Mouse (Mus musculus) intestine, postnatal 0 days (tissue): ENCODE measurements around the gene Trpv3. TPM values are rescaled to one million over a fixed set of nuclear protein-coding genes. Genes with fewer than 3 reads are reported as not detected.

ENCODE experiments used
- ATAC-seq: fragments of 200-750 bp; cut with Nextera tagmentation; 2 replicates; pipeline ENCODE4 v1.8.0; 2017; ENCODE audit warnings: mild to moderate bottlenecking, moderate TSS enrichment, moderate library complexity
- H3K27ac ChIP-seq: fragments of 300-500 bp; sonication (generic); 2 replicates; pipeline ENCODE4 v1.5.1; 2014; ENCODE audit warnings: mild to moderate bottlenecking, low read depth, low read length, moderate library complexity
- H3K27me3 ChIP-seq: fragments of 300-500 bp; sonication (generic); replicated peaks from 2 replicates; pipeline ENCODE4 v1.6.1; 2014; ENCODE audit warnings: low read length, mixed read lengths; ENCODE audit not compliant: control insufficient read depth, insufficient read depth
- H3K36me3 ChIP-seq: fragments of 300-500 bp; sonication (generic); 2 replicates; pipeline ENCODE4 v1.6.1; 2014; ENCODE audit warnings: mild to moderate bottlenecking, moderate library complexity; ENCODE audit not compliant: control insufficient read depth, insufficient read depth
- H3K4me1 ChIP-seq: fragments of 300-500 bp; sonication (generic); replicated peaks from 2 replicates; pipeline ENCODE4 v1.6.1; 2014; ENCODE audit warnings: antibody characterized with exemption, low read length, mixed read lengths; ENCODE audit not compliant: control insufficient read depth, insufficient read depth
- H3K4me2 ChIP-seq: fragments of 300-500 bp; sonication (generic); replicated peaks from 2 replicates; pipeline ENCODE4 v1.6.1; 2014; ENCODE audit warnings: low read depth, mild to moderate bottlenecking, moderate library complexity
- H3K4me3 ChIP-seq: fragments of 300-500 bp; sonication (generic); 2 replicates; pipeline ENCODE4 v1.5.1; 2014; ENCODE audit warnings: low read depth, low read length
- H3K9ac ChIP-seq: fragments of 300-500 bp; sonication (generic); 2 replicates; pipeline ENCODE4 v1.6.1; 2014; ENCODE audit warnings: mild to moderate bottlenecking, low read depth, low read length
- H3K9me3 ChIP-seq: fragments of 300-500 bp; sonication (generic); 2 replicates; pipeline ENCODE4 v1.6.1; 2016; ENCODE audit warnings: mixed run types; ENCODE audit not compliant: control insufficient read depth
- CTCF ChIP-seq: sonication (generic); IDR thresholded peaks from 2 replicates; pipeline ENCODE4 v1.5.1; 2016; ENCODE audit warnings: low read depth, mild to moderate bottlenecking, control low read depth, antibody characterized with exemption, moderate library complexity
- WGBS: fragments of 180-500 bp; shearing (Covaris S2); extraction: QIAGEN DNeasy Blood & Tissue Kit; methylation state at CpG from one replicate; pipeline ENCODE4 v1.1.7; 2014; 5-methylcytosine and 5-hydroxymethylcytosine counted together
- polyA plus RNA-seq: library from polyadenylated mRNA; unstranded; fragments of >200 nt; fragmentation: Nextera tagmentation; extraction: Ambion mirVana; gene quantifications from 2 replicates; pipeline ENCODE4 v1.2.1, GENCODE M21; 2015

Gene Trpv3
- polyA plus RNA-seq, 1 experiment from 2014 or later = 0.16 TPM

- Histone ChIP-seq H3K36me3 (no peaks in the 10 kb centered on the region), H3K27me3 (no peaks in the 10 kb centered on the region), H3K4me1 (no peaks in the 10 kb centered on the region), H3K27ac (no peak overlapping the region), H3K9ac (no peak overlapping the region), H3K4me2 (no peak overlapping the region), H3K4me3 (no peak overlapping the region), H3K9me3 (no peaks in the 10 kb centered on the region)
- TF ChIP-seq CTCF = no peak
- WGBS = 90% methylated on average over 5 of the region's 5 CpGs
- ATAC-seq = no peak
These were observed 37.1 kb upstream of the Trpv3 start for GRCm38 (mm10) chr11:73230081-73230480.

GRCm38 (mm10) chr11:73232513-73232912, 34.7 kb upstream of the Trpv3 start:
- Histone ChIP-seq H3K9ac (no peak overlapping the region), H3K4me2 (no peak overlapping the region), H3K27ac (no peak overlapping the region), H3K9me3 (no peaks in the 10 kb centered on the region), H3K4me1 (no peaks in the 10 kb centered on the region), H3K27me3 (no peaks in the 10 kb centered on the region), H3K36me3 (no peaks in the 10 kb centered on the region), H3K4me3 (no peak overlapping the region)
- ATAC-seq = no peak
- WGBS = 44% methylated on average over 2 of the region's 2 CpGs
- TF ChIP-seq CTCF = no peak

DNA sequence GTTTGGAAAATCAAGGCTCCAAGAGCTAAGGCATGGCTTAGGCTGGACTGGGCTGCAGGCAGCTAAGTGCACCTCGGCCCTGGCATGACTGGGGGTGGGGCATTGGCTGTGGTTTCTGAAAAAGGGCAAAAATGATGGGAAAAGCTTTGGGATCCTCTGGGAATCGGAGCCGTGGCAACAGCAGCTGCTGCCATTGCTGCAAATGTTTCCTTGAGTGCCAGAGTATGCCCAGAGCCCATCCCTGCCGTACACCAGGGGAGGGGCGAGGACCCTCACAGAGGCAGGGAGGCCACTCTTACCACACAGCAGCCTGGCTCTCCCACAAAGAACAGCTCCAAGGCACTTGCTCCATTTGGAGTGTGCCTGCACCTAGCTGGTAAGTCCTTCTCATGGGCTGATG, 33.2 kb upstream of the Trpv3 start, which contains the start of gene Trpv1:
TSS of gene Trpv1 (plus strand) at position 301 of the 400 bp plus-strand sequence.
- H3K9me3 ChIP-seq = no peaks in the 10 kb centered on the region
- no peak within 1 kb of the TSS for H3K9ac ChIP-seq
- H3K4me3 ChIP-seq = no peak within 1 kb of the TSS
- no peaks in the 10 kb centered on the region for H3K4me1 ChIP-seq
- 90% methylated on average over 5 of the region's 5 CpGs for WGBS
- TF ChIP-seq CTCF = no peak
- H3K4me2 ChIP-seq = no peak within 1 kb of the TSS
- H3K27me3 ChIP-seq = no peaks in the 10 kb centered on the region
- H3K36me3 ChIP-seq = no peaks in the 10 kb centered on the region
- H3K27ac ChIP-seq = no peak within 1 kb of the TSS
- ATAC-seq = no peak

DNA sequence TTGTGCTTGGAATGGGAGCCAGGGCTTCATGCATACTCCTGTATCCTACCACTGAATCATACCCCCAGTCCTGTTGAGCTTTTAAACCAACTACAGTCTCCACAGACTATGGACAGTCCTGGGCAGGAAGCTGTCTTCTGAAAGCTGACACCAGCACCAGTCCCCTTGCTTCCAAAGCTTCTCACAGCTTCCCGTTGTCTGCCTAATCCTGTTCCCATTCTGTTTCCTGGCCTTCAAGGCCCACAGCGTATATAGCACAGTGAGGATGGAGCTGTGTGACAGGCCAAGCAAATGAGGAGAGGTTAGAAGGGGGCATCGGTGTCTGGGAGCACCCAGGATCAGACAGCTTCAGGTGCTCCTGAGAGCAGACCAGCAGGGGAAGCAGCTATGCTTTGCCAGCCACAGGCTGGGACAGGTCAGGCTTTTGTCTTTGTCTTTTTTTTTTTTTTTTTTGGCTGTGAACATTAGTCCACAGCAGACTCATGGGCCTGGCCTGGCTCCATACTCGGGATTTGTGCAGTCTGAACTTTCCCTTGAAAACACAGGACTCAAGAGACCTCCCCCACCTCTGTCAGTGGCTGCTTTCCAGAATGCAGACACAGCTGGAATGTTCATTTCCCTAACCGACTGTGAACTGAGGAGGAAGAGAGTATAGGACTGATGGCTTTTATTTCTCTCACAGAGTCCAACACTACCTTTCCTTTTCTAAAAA, 31.0 kb upstream of the Trpv3 start:
- Histone ChIP-seq H3K27ac (no peak overlapping the region; the same call in 1 of the 2 replicates), H3K27me3 (no peaks in the 10 kb centered on the region), H3K4me2 (no peak overlapping the region), H3K4me1 (no peaks in the 10 kb centered on the region), H3K36me3 (no peaks in the 10 kb centered on the region), H3K4me3 (no peak overlapping the region), H3K9me3 (no peaks in the 10 kb centered on the region), H3K9ac (no peak overlapping the region)
- no peak for TF ChIP-seq CTCF
- ATAC-seq = no peak
- WGBS = 34% methylated on average over 5 of the region's 5 CpGs

GRCm38 (mm10) chr11:73236731-73237130, 30.5 kb upstream of the Trpv3 start:
- Histone ChIP-seq H3K27me3 (no peaks in the 10 kb centered on the region), H3K9me3 (no peaks in the 10 kb centered on the region), H3K9ac (no peak overlapping the region), H3K27ac (no peak overlapping the region), H3K4me1 (no peaks in the 10 kb centered on the region), H3K4me3 (no peak overlapping the region), H3K4me2 (no peak overlapping the region), H3K36me3 (no peaks in the 10 kb centered on the region)
- TF ChIP-seq CTCF = no peak
- no peak for ATAC-seq
- WGBS = 67% methylated on average over 3 of the region's 3 CpGs

DNA sequence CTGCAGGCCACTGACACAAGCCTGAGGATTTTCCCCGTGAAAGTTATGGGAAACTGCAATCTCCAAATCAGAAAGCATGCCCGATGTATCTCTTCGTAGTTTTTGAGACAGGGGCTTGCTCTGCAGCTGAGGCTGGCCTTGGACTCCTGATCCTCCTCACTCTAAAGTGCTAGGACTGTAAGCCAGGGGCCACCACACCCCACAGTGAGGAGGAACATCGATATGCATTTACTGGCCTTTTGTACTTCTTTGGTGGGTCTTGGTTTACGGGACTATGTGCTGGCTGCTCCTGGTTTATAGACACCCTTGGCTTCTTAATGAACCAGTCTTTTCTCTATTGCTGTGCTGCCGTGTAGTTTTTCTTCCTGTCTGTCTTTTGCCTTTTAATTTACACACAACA, 25.0 kb upstream of the Trpv3 start:
- peaks cover 5% of the 10 kb centered on the region; the same call in 1 of the 2 replicates for H3K4me1 ChIP-seq
- H3K4me3 ChIP-seq = no peak overlapping the region
- no peak overlapping the region for H3K4me2 ChIP-seq
- H3K27me3 ChIP-seq = no peaks in the 10 kb centered on the region
- no peaks in the 10 kb centered on the region for H3K36me3 ChIP-seq
- 43% methylated on average over 6 of the region's 6 CpGs for whole genome bisulfite sequencing
- H3K9me3 ChIP-seq = no peaks in the 10 kb centered on the region
- peak; percentile 52; the same call in 1 of the 2 replicates for ATAC-seq
- no peak for TF ChIP-seq CTCF
- H3K9ac ChIP-seq = no peak overlapping the region
- peak overlapping the region; percentile 71 for H3K27ac ChIP-seq
